Mouse (Mus musculus): ENCODE data around the gene Prss27. TPM values are rescaled to one million over a fixed set of nuclear protein-coding genes. Genes with fewer than 3 reads are reported as not detected.
A peak's percentile ranks its signal among the peaks of the same experiment; 100 is the strongest.

Gene Prss27
- polyA plus RNA-seq (2015; fragmentation: Nextera tagmentation; extraction: Ambion mirVana) = 0.12 and 0.18 TPM in 2 replicates

DNA sequence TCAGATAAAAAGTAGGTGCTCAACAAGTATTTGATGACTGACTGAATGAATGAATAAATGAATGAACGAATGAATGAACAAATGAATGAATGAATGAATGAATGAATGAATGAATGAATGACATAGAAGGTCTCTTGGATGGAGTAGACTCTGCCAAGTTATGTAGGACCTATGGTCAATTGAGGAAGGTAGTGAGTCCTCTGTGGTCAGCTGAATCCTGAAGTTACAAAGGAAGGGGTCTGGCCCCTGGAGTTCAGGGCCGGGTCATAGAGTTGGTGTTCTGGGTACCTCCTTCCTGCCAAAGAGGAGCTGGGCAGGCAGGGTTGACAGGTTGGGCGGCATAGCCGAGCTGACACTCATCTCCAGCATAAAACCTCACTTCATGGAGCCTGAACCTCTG is at the start of gene Prss27:
Prss27 (plus strand) TSS at position 301 of the 400 bp plus-strand sequence.
- Histone ChIP-seq H3K4me2 (replicated peaks; ENCODE audit: low read depth) (no peak within 1 kb of the TSS; the same call in 1 of the 2 replicates), H3K27ac (ENCODE audit: low read depth, low read length) (peak within 1 kb of the TSS; percentile 78), H3K4me1 (replicated peaks; ENCODE audit: control insufficient read depth, insufficient read depth, low read length) (no peaks in the 10 kb centered on the region), H3K36me3 (ENCODE audit: control insufficient read depth, insufficient read depth) (no peaks in the 10 kb centered on the region), H3K27me3 (replicated peaks; ENCODE audit: control insufficient read depth, insufficient read depth, low read length) (no peaks in the 10 kb centered on the region), H3K4me3 (ENCODE audit: low read depth, low read length) (no peak within 1 kb of the TSS), H3K9ac (ENCODE audit: low read depth, low read length) (0 out of 2 replicates have a peak within 1 kb of the TSS, but pooled peaks have one; percentile 27), H3K9me3 (ENCODE audit: control insufficient read depth) (no peaks in the 10 kb centered on the region)
- 0 out of 2 replicates have a peak, but pooled peaks have one; percentile 3 for ATAC-seq
- no peak for TF ChIP-seq CTCF (IDR thresholded peaks at IDR 0.05; ENCODE audit: low read depth)
- WGBS = 50% methylated on average over 4 of the region's 4 CpGs

DNA sequence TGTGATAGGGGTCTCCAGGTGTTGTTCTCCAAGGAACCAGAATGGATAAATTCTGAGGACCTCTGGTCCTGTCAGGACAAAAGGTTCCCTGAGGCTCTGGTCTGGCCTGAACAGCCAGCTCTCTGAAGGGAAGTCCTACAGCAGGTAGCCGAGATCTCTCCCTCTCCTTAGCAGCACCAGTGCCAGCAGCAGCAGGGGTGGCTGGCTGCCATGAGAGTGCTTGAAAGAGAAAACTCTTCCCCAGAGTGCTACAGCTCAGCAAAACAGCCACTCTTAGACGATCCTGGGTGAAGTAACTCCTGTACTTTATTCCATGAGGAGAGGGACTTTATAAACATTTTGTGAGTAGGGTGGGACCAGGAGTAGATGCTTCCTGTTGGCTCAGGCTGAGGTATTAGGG is 48.1 kb upstream of the Prss27 start:
- H3K4me3 ChIP-seq (ENCODE audit: low read depth, low read length) = no peak overlapping the region
- H3K4me2 ChIP-seq (replicated peaks; ENCODE audit: low read depth) = no peak overlapping the region
- no peak for TF ChIP-seq CTCF (IDR thresholded peaks at IDR 0.05; ENCODE audit: low read depth)
- H3K27ac ChIP-seq (ENCODE audit: low read depth, low read length) = no peak overlapping the region
- WGBS = 39% methylated on average over 2 of the region's 2 CpGs
- 0 out of 2 replicates have a peak, but pooled peaks cover 12% of the 10 kb centered on the region for H3K4me1 ChIP-seq (replicated peaks; ENCODE audit: control insufficient read depth, insufficient read depth, low read length)
- no peaks in the 10 kb centered on the region for H3K27me3 ChIP-seq (replicated peaks; ENCODE audit: control insufficient read depth, insufficient read depth, low read length)
- no peak overlapping the region for H3K9ac ChIP-seq (ENCODE audit: low read depth, low read length)
- no peaks in the 10 kb centered on the region for H3K9me3 ChIP-seq (ENCODE audit: control insufficient read depth)
- H3K36me3 ChIP-seq (ENCODE audit: control insufficient read depth, insufficient read depth) = no peaks in the 10 kb centered on the region
- no peak for ATAC-seq

DNA sequence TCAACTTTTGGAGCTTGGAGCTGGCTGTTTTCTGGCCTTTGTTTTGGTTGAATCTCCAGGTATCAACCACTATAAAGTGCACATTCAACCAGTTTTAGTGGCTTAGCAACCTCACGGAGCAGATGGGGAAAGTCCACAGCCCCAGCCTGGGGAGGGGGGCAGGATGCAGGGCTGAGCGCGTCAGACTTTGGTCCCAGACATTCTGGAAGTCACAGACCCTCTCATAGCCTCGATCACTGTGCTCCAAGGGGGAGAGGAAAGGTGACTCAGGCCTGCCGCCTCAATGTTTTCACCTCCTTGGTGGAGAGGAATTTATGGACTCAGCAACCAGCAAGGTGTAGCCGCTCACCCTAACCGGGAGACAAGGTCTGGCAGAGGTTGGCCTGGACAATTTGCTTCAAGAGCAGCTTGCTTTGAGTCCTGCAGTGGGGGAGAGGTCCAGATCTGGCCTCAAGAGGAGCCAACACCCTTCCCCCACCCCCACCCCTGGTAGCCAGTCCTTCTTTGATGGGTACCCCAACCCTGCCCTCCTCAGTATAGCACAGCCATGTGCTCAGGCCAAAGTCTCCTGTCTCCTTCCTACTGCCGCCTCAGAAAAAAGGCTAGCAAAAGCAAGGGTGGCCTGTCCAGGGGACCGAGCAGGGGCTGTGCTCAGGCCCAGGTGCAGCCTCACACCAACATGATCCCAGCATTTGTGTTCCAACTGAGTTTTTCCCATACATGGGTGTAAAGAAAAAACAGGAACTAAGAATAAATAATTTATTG is 45.0 kb upstream of the Prss27 start:
- peak; percentile 69 for ATAC-seq
- no peak for TF ChIP-seq CTCF (IDR thresholded peaks at IDR 0.05; ENCODE audit: low read depth)
- Histone ChIP-seq H3K27me3 (replicated peaks; ENCODE audit: control insufficient read depth, insufficient read depth, low read length) (no peaks in the 10 kb centered on the region), H3K27ac (ENCODE audit: low read depth, low read length) (peak overlapping the region; percentile 68), H3K4me2 (replicated peaks; ENCODE audit: low read depth) (peak overlapping the region; percentile 52), H3K4me3 (ENCODE audit: low read depth, low read length) (no peak overlapping the region), H3K36me3 (ENCODE audit: control insufficient read depth, insufficient read depth) (no peaks in the 10 kb centered on the region), H3K9ac (ENCODE audit: low read depth, low read length) (no peak overlapping the region; the same call in 1 of the 2 replicates), H3K4me1 (replicated peaks; ENCODE audit: control insufficient read depth, insufficient read depth, low read length) (0 out of 2 replicates have a peak, but pooled peaks cover 12% of the 10 kb centered on the region), H3K9me3 (ENCODE audit: control insufficient read depth) (no peaks in the 10 kb centered on the region)
- 41% methylated on average over 9 of the region's 9 CpGs for WGBS

DNA sequence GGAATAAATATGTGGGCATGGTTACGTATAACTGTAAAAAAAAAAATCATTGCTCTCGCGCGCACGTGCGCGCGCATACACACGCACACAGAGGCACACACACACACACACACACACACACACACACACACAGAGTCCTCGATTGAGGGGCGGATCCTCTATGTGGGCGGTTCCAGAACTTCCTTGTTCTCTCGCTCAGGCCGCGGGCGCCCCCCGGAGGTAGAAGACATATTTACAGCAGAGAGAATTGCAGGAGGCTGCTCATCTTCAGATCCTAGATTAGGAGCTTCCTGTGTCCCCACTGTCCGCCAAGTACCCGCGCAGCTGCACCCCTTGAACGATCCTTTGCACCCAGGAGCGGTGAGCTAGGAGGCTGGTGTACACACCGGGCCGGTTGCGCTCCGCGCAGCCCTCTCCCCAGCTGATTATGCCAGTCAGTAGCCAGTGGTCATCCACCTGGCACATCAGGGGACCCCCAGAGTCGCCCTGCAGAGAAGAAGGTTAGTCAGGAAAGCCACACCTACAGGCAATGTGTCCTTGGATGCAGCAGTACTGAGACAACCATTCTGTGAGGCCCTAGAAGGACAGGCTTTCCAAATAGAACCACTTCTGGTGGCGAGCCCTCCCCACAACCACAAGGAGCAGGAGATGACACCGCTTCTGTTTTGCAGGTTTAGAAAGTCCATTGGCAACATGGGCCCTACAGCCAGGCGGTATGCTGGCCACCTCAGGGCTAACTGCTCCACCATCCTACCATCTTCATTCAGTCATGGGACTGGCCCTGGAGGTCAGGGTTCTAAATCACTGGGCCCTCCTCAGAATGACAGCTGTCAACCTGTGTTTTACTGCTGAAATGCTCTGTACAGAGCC is 44.1 kb upstream of the Prss27 start:
- H3K4me1 ChIP-seq (replicated peaks; ENCODE audit: control insufficient read depth, insufficient read depth, low read length) = 0 out of 2 replicates have a peak, but pooled peaks cover 12% of the 10 kb centered on the region
- H3K27me3 ChIP-seq (replicated peaks; ENCODE audit: control insufficient read depth, insufficient read depth, low read length) = no peaks in the 10 kb centered on the region
- H3K9ac ChIP-seq (ENCODE audit: low read depth, low read length) = 0 out of 2 replicates have a peak overlapping the region, but pooled peaks have one; percentile 11
- H3K36me3 ChIP-seq (ENCODE audit: control insufficient read depth, insufficient read depth) = no peaks in the 10 kb centered on the region
- H3K4me2 ChIP-seq (replicated peaks; ENCODE audit: low read depth) = peak overlapping the region; percentile 52
- no peak overlapping the region for H3K4me3 ChIP-seq (ENCODE audit: low read depth, low read length)
- ATAC-seq = peak; percentile 74
- H3K9me3 ChIP-seq (ENCODE audit: control insufficient read depth) = no peaks in the 10 kb centered on the region
- H3K27ac ChIP-seq (ENCODE audit: low read depth, low read length) = peak overlapping the region; percentile 68
- 9% methylated on average over 31 of the region's 31 CpGs for WGBS
- TF ChIP-seq CTCF (IDR thresholded peaks at IDR 0.05; ENCODE audit: low read depth) = peak; percentile 92

DNA sequence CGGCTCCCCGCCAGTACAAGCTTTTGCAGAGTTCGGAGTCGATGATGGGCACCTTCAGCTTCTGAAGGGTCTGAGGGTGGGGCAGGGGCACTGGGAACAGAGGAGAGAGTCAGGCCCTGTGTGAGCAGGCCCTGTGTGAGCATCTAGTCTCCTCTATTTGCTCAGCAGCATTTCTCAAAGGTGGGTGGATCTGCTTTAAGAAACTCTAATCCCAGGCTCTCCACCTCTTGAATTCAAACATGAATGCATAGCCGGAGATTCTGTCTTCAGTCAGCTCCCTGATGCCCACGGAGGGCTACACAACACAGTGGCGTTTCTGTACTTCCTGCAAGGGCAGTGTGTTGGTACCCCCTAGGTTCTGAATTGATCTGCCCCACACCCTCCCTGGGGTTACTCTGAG is 43.3 kb upstream of the Prss27 start:
- H3K9ac ChIP-seq (ENCODE audit: low read depth, low read length) = no peak overlapping the region
- H3K36me3 ChIP-seq (ENCODE audit: control insufficient read depth, insufficient read depth) = no peaks in the 10 kb centered on the region
- TF ChIP-seq CTCF (IDR thresholded peaks at IDR 0.05; ENCODE audit: low read depth) = no peak
- no peaks in the 10 kb centered on the region for H3K9me3 ChIP-seq (ENCODE audit: control insufficient read depth)
- 0 out of 2 replicates have a peak, but pooled peaks cover 12% of the 10 kb centered on the region for H3K4me1 ChIP-seq (replicated peaks; ENCODE audit: control insufficient read depth, insufficient read depth, low read length)
- 81% methylated on average over 7 of the region's 7 CpGs for WGBS
- H3K4me3 ChIP-seq (ENCODE audit: low read depth, low read length) = no peak overlapping the region
- H3K27ac ChIP-seq (ENCODE audit: low read depth, low read length) = no peak overlapping the region
- no peak for ATAC-seq
- no peak overlapping the region for H3K4me2 ChIP-seq (replicated peaks; ENCODE audit: low read depth)
- H3K27me3 ChIP-seq (replicated peaks; ENCODE audit: control insufficient read depth, insufficient read depth, low read length) = no peaks in the 10 kb centered on the region

DNA sequence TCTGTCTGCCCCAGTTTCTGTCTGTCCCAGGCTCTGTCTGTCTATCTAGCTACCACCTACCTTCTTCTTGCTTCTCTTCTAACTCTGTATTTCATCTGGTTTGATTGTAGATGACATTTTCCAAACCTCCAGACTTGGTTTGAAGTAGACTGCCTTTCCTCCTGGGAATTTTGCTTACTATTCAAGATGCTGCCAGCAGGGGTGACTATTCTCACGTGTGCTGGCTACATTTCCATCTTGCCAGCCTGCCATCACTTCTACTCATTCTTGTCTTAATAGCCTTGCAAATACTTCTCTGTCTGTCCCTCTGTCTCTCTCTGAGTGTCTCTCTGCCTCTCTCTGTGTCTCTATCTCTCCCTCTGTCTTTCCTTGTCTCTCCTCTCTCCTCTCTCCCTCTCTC is 42.5 kb upstream of the Prss27 start:
- Histone ChIP-seq H3K4me2 (replicated peaks; ENCODE audit: low read depth) (no peak overlapping the region), H3K9ac (ENCODE audit: low read depth, low read length) (no peak overlapping the region), H3K4me3 (ENCODE audit: low read depth, low read length) (no peak overlapping the region), H3K36me3 (ENCODE audit: control insufficient read depth, insufficient read depth) (no peaks in the 10 kb centered on the region), H3K27me3 (replicated peaks; ENCODE audit: control insufficient read depth, insufficient read depth, low read length) (no peaks in the 10 kb centered on the region), H3K4me1 (replicated peaks; ENCODE audit: control insufficient read depth, insufficient read depth, low read length) (0 out of 2 replicates have a peak, but pooled peaks cover 12% of the 10 kb centered on the region), H3K9me3 (ENCODE audit: control insufficient read depth) (no peaks in the 10 kb centered on the region), H3K27ac (ENCODE audit: low read depth, low read length) (no peak overlapping the region)
- WGBS = 35% methylated on average over 1 of the region's 1 CpGs
- peak; percentile 53 for TF ChIP-seq CTCF (IDR thresholded peaks at IDR 0.05; ENCODE audit: low read depth)
- no peak for ATAC-seq
